Mouse (Mus musculus) small intestine, adult 2 months (tissue): Measurements from ENCODE around the gene Aldh16a1.

Source experiments
- CTCF ChIP-seq: fragments of 200-500 bp; IDR thresholded peaks from 2 replicates; pipeline ENCODE4 v1.5.1; 2012; ENCODE audit warnings: low read depth, mild to moderate bottlenecking, control low read depth, inconsistent platforms, low read length, moderate library complexity, mixed read lengths; ENCODE audit not compliant: insufficient replicate concordance, insufficient read length; ENCODE audit errors: extremely low read depth
- POLR2A ChIP-seq: fragments of 200-500 bp; IDR thresholded peaks from 2 replicates; pipeline ENCODE4 v1.6.1; 2012; ENCODE audit warnings: low read depth, mild to moderate bottlenecking, control low read depth, inconsistent platforms, low read length, moderate library complexity

DNA sequence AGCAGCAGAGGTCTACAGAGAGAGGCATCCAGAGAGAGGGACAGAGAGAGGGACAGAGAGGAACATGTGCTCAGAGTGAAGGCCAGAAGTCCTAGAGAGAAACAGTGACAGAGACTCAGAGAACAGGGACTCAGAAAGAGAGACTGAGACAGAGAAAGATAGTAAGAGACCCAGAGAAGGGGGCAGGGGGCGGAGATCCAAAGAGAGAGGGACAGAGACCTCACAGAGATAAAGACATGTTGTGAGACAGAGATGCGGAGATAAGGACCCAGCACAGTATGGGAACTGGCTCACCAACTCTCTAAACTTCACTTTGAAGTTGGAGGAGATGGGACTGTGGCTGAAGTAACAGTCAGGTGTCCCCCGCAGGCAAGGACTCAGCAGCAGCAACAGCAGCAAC is 19.0 kb downstream of the Aldh16a1 start:
- TF ChIP-seq POLR2A (no peak), CTCF (no peak)
